Mouse (Mus musculus): ENCODE measurements around the gene Fbxo24. TPM values are rescaled to one million over a fixed set of nuclear protein-coding genes. Genes with fewer than 3 reads are reported as not detected.
A peak's percentile ranks its signal among the peaks of the same experiment; 100 is the strongest.

Fbxo24 gene
- total RNA-seq, 2 experiments from 2014 or later = 0.20 to 0.47 TPM

GRCm38 (mm10) chr5:137566416-137566815, 62.4 kb downstream of the Fbxo24 start:
- no peak for DNase-seq (ENCODE audit: low spot score in 2 of 2)

GRCm38 (mm10) chr5:137565744-137566143, 63.1 kb downstream of the Fbxo24 start:
- DNase-seq (ENCODE audit: low spot score in 2 of 2) = no peak

GRCm38 (mm10) chr5:137562965-137563364, 65.8 kb downstream of the Fbxo24 start:
- peak in 1 of 2 experiments; percentile 65 for DNase-seq (ENCODE audit: low spot score in 2 of 2)

Other genes with a start within 250 kb of the Fbxo24 start
- under 1 TPM; 0.15 to 0.33 TPM for gene Zan, start 151.9 kb downstream of the Fbxo24 start, total RNA-seq (2021)
- gene Pop7, start 126.5 kb downstream of the Fbxo24 start, total RNA-seq (2021) = 10 to 100 TPM; 33.2 to 34.6 TPM
- gene Gigyf1, start 110.5 kb downstream of the Fbxo24 start, total RNA-seq (2021) = 10 to 100 TPM; 64.1 to 65.4 TPM
- not detected for gene Epo, start 95.8 kb downstream of the Fbxo24 start, total RNA-seq (2021)
- 100 to 1,000 TPM; 573 to 580 TPM for gene Gnb2, start 95.5 kb downstream of the Fbxo24 start, total RNA-seq (2021)
- 100 to 1,000 TPM; 118 to 136 TPM for gene Actl6b, start 75.5 kb downstream of the Fbxo24 start, total RNA-seq (2021)
- 10 to 100 TPM; 14.6 to 15.2 TPM for gene Tfr2, start 59.2 kb downstream of the Fbxo24 start, total RNA-seq (2021)
- 10 to 100 TPM; 20.9 to 25.2 TPM for gene Mospd3, start 27.9 kb downstream of the Fbxo24 start, total RNA-seq (2021)
- 1 to 10 TPM; 6.1 to 7.5 TPM for gene Pcolce, start 15.2 kb downstream of the Fbxo24 start, total RNA-seq (2021)
- 10 to 100 TPM; 18.9 to 24.2 TPM for gene Lrch4, start 119 bp upstream of the Fbxo24 start, total RNA-seq (2021)
- gene Gm20605, start 173 bp upstream of the Fbxo24 start, total RNA-seq (2021) = 10 to 100 TPM; 13.5 to 21.4 TPM
- 1 to 10 TPM; 8.2 to 9.5 TPM for gene Sap25, start 12.3 kb upstream of the Fbxo24 start, total RNA-seq (2021)
- gene Irs3, start 16.7 kb upstream of the Fbxo24 start, total RNA-seq (2021) = under 1 TPM; 0.30 to 0.53 TPM
- 10 to 100 TPM; 72.6 to 73.5 TPM for gene Agfg2, start 55.7 kb upstream of the Fbxo24 start, total RNA-seq (2021)
- gene Nyap1, start 112.6 kb upstream of the Fbxo24 start, total RNA-seq (2021) = 10 to 100 TPM; 72.6 to 74.4 TPM
- gene Tsc22d4, start 116.7 kb upstream of the Fbxo24 start, total RNA-seq (2021) = 100 to 1,000 TPM; 164 to 187 TPM
- gene Ppp1r35, start 149.8 kb upstream of the Fbxo24 start, total RNA-seq (2021) = 10 to 100 TPM; 23.1 to 26.4 TPM
- gene Mepce, start 158.7 kb upstream of the Fbxo24 start, total RNA-seq (2021) = 10 to 100 TPM; 52.1 to 53.6 TPM
- gene Zcwpw1, start 158.8 kb upstream of the Fbxo24 start, total RNA-seq (2021) = 1 to 10 TPM; 6.1 TPM
- 1 to 10 TPM in 1 of 2 experiments, under 1 TPM in 1; 0.56 to 1.3 TPM for gene Pilra, start 207.3 kb upstream of the Fbxo24 start, total RNA-seq (2021)
- not detected for gene Pilrb1, start 229.1 kb upstream of the Fbxo24 start, total RNA-seq (2021)
- not detected for gene Pilrb2, start 242.8 kb upstream of the Fbxo24 start, total RNA-seq (2021)

All from layer of hippocampus, adult 18-20 months (tissue).